Mouse (Mus musculus) CH12.LX (cell line): ENCODE measurements around the gene A430078G23Rik. TPM values are rescaled to one million over a fixed set of nuclear protein-coding genes. Genes with fewer than 3 reads are reported as not detected.

ENCODE experiments used
- DNase-seq: peaks from one replicate; pipeline ENCODE4 v3.0.0-alpha.2; 2013; ENCODE audit errors: extremely low read depth
- H3K27ac ChIP-seq: 2 replicates; pipeline ENCODE4 v1.5.1; 2012; ENCODE audit warnings: low read depth, mild to moderate bottlenecking, control low read depth, moderate library complexity; ENCODE audit not compliant: insufficient read depth
- H3K27me3 ChIP-seq: replicated peaks from 2 replicates; pipeline ENCODE3; 2012; ENCODE audit warnings: inconsistent platforms
- H3K36me3 ChIP-seq, 2 experiments: replicated peaks in 1 of 2; 2 replicates each; pipeline versions ENCODE3 to v1.6.1; 2012; ENCODE audit warnings: inconsistent platforms in 1 of 2, low read length in 1 of 2, mild to moderate bottlenecking in 1 of 2, mixed read lengths in 1 of 2, moderate library complexity in 1 of 2; ENCODE audit not compliant: control insufficient read depth in 1 of 2, insufficient read depth in 1 of 2
- H3K4me1 ChIP-seq, 2 experiments: 2 replicates each; pipeline ENCODE4 v1.6.1; 2012; ENCODE audit warnings: inconsistent platforms in 1 of 2, moderate library complexity in 1 of 2; ENCODE audit not compliant: insufficient read depth in 2 of 2, control insufficient read depth in 1 of 2
- H3K4me2 ChIP-seq: 2 replicates; pipeline ENCODE4 v1.6.1; 2012; ENCODE audit warnings: low read depth, mild to moderate bottlenecking, control low read depth; ENCODE audit not compliant: poor library complexity, insufficient read depth, severe bottlenecking
- H3K4me3 ChIP-seq, 3 experiments: fragments of 150-350 bp in 1 of 3; sonication (generic) in 1 of 3; replicated peaks in 1 of 3; 2 replicates each; pipeline versions ENCODE3 to v1.5.1; 2011 to 2012; ENCODE audit warnings: low read depth in 2 of 3, low read length in 2 of 3, mild to moderate bottlenecking in 2 of 3, moderate library complexity in 2 of 3, control low read depth in 1 of 3, improper control_type of control experiment in 1 of 3, inconsistent platforms in 1 of 3, mixed read lengths in 1 of 3; ENCODE audit not compliant: poor library complexity in 1 of 3
- H3K79me2 ChIP-seq: replicated peaks from 2 replicates; pipeline ENCODE4 v1.6.1; 2012; ENCODE audit warnings: mild to moderate bottlenecking, moderate library complexity; ENCODE audit not compliant: control insufficient read depth, poor library complexity, insufficient read depth, severe bottlenecking; ENCODE audit errors: extremely low read depth
- H3K9ac ChIP-seq: 2 replicates; pipeline ENCODE4 v1.6.1; 2012; ENCODE audit warnings: low read depth, mild to moderate bottlenecking, control low read depth, moderate library complexity; ENCODE audit not compliant: insufficient read depth
- H3K9me3 ChIP-seq: replicated peaks from 2 replicates; pipeline ENCODE3; 2012; ENCODE audit warnings: low read length, inconsistent platforms, mixed read lengths
- BHLHE40 ChIP-seq: IDR thresholded peaks from 2 replicates; pipeline ENCODE4 v1.6.1; 2011; ENCODE audit warnings: mild to moderate bottlenecking, low read depth, low read length, improper control_type of control experiment
- CTCF ChIP-seq, 2 experiments: IDR thresholded peaks in 1 of 2; conservative IDR thresholded peaks in 1 of 2; 2 replicates each; pipeline ENCODE4 v1.5.1; 2011 to 2012; ENCODE audit warnings: low read depth in 2 of 2, low read length in 2 of 2, improper control_type of control experiment in 1 of 2, inconsistent platforms in 1 of 2, mild to moderate bottlenecking in 1 of 2, moderate library complexity in 1 of 2
- E2F4 ChIP-seq: IDR thresholded peaks from 2 replicates; pipeline ENCODE4 v1.6.1; 2011; ENCODE audit warnings: low read depth, low read length, improper control_type of control experiment; ENCODE audit not compliant: insufficient replicate concordance
- ELF1 ChIP-seq: IDR thresholded peaks from 2 replicates; pipeline ENCODE4 v1.6.1; 2014; ENCODE audit warnings: low read depth, mild to moderate bottlenecking, inconsistent platforms, low read length, improper control_type of control experiment
- EP300 ChIP-seq: IDR thresholded peaks from 2 replicates; pipeline ENCODE4 v1.6.1; 2011; ENCODE audit warnings: low read length, improper control_type of control experiment
- ETS1 ChIP-seq: conservative IDR thresholded peaks from 2 replicates; pipeline ENCODE4 v1.6.1; 2012; ENCODE audit warnings: low read depth, mild to moderate bottlenecking, inconsistent platforms, low read length, improper control_type of control experiment, moderate library complexity
- GABPA ChIP-seq: IDR thresholded peaks from 2 replicates; pipeline ENCODE4 v1.6.1; 2012; ENCODE audit warnings: low read depth, low read length, improper control_type of control experiment, inconsistent platforms; ENCODE audit not compliant: insufficient replicate concordance
- HCFC1 ChIP-seq: IDR thresholded peaks from 2 replicates; pipeline ENCODE4 v1.6.1; 2012; ENCODE audit warnings: low read depth, mild to moderate bottlenecking, inconsistent platforms, low read length, improper control_type of control experiment
- JUN ChIP-seq: IDR thresholded peaks from 2 replicates; pipeline ENCODE4 v1.6.1; 2011; ENCODE audit warnings: low read depth, mild to moderate bottlenecking, low read length, improper control_type of control experiment, moderate library complexity; ENCODE audit not compliant: insufficient read depth
- MAZ ChIP-seq: IDR thresholded peaks from 2 replicates; pipeline ENCODE4 v1.6.1; 2012; ENCODE audit warnings: low read depth, mild to moderate bottlenecking, inconsistent platforms, low read length, improper control_type of control experiment, moderate library complexity
- MYC ChIP-seq: IDR thresholded peaks from 2 replicates; pipeline ENCODE4 v1.6.1; 2011; ENCODE audit warnings: low read depth, mild to moderate bottlenecking, improper control_type of control experiment, low read length
- PAX5 ChIP-seq: IDR thresholded peaks from 2 replicates; pipeline ENCODE4 v1.6.1; 2012; ENCODE audit warnings: low read length, inconsistent platforms, mixed read lengths
- POLR2AphosphoS2 ChIP-seq: IDR thresholded peaks from 2 replicates; pipeline ENCODE4 v1.6.1; 2011; ENCODE audit warnings: low read depth, low read length, improper control_type of control experiment
- SIN3A ChIP-seq: IDR thresholded peaks from 2 replicates; pipeline ENCODE4 v1.6.1; 2012; ENCODE audit warnings: low read length, improper control_type of control experiment, inconsistent platforms
- SMC3 ChIP-seq: IDR thresholded peaks from 2 replicates; pipeline ENCODE4 v1.6.1; 2011; ENCODE audit warnings: low read depth, low read length, improper control_type of control experiment
- USF1 ChIP-seq: IDR thresholded peaks from 2 replicates; pipeline ENCODE4 v1.6.1; 2014; ENCODE audit warnings: low read depth, mild to moderate bottlenecking, inconsistent platforms, low read length, improper control_type of control experiment
- USF2 ChIP-seq: conservative IDR thresholded peaks from 2 replicates; pipeline ENCODE4 v1.6.1; 2011; ENCODE audit warnings: low read depth, low read length, improper control_type of control experiment
- ZC3H11A ChIP-seq: IDR thresholded peaks from 2 replicates; pipeline ENCODE4 v1.6.1; 2012; ENCODE audit warnings: low read depth, mild to moderate bottlenecking, inconsistent platforms, low read length, improper control_type of control experiment
- ZMIZ1 ChIP-seq: IDR thresholded peaks from 2 replicates; pipeline ENCODE4 v1.6.1; 2012; ENCODE audit warnings: low read depth, mild to moderate bottlenecking, inconsistent platforms, low read length, improper control_type of control experiment
- dilution Hi-C: fragments of 300-500 bp; cut with MboI; formaldehyde crosslinking; loops from 2 replicates; pipeline ENCODE4 v1.14.3; 2020; ENCODE audit warnings: low sequenced_read_pairs; ENCODE audit not compliant: extremely low pct_unique_long_range_greater_than_20kb, extremely low pct_ligation_motif_present
- in situ Hi-C: fragments of 300-500 bp; cut with MboI; formaldehyde crosslinking; loops from 3 replicates; pipeline ENCODE4 v1.14.3; 2019; ENCODE audit warnings: low sequenced_read_pairs, low pct_ligation_motif_present, low pct_unique_long_range_greater_than_20kb, mixed read lengths
- polyA plus RNA-seq: library from polyadenylated mRNA; unstranded; fragments of >175 nt; gene quantifications from 2 replicates; pipeline ENCODE4 v1.2.1, GENCODE M21; 2012; ENCODE audit warnings: low read depth; ENCODE audit not compliant: insufficient read length
- total RNA-seq, 2 experiments: library from RNA; depleted of rRNA; stranded (reverse); fragments of 300-350 nt in 1 of 2; fragments of >200 nt in 1 of 2; gene quantifications; 2 replicates each; pipeline ENCODE4 v1.2.3; 2012 to 2014

Gene A430078G23Rik
- total and polyA plus RNA-seq, 3 experiments: not detected

DNA sequence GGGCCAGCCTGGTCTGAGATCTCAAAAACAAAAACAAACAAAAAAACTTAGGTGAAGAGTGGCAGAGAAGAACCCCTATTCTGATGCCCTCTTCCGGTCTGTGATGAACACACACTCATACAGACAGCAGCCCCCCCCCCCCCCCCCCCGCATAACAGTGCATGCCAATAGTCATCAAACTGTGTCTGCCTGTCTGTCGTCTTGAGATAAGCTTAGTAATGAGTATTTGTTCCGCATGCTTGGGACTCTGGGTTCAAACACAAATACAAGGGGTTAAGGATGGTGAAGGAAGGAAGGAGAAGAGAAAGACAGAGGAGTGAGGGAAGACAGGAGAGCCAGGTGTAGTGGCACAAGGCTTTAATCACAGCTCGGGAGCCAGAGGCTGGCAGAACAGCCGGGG is 83.3 kb downstream of the A430078G23Rik start:
- Histone ChIP-seq H3K9me3 (no peaks in the 10 kb centered on the region), H3K4me3 (no peak overlapping the region), H3K79me2 (no peaks in the 10 kb centered on the region), H3K9ac (no peak overlapping the region), H3K36me3 (no peaks in the 10 kb centered on the region), H3K4me1 (peaks cover 0 to 2% of the 10 kb centered on the region in 2 experiments; a peak in 1 of 4 replicates), H3K27me3 (no peaks in the 10 kb centered on the region), H3K27ac (no peak overlapping the region), H3K4me2 (no peak overlapping the region)
- in situ Hi-C loops: no loop called here
- no peak for TF ChIP-seq JUN
- no peak for TF ChIP-seq SIN3A
- TF ChIP-seq USF1: no peak
- no peak for TF ChIP-seq ETS1
- TF ChIP-seq USF2: no peak
- TF ChIP-seq PAX5: no peak
- TF ChIP-seq MYC: no peak
- TF ChIP-seq ZMIZ1: no peak
- no peak for TF ChIP-seq ELF1
- TF ChIP-seq HCFC1: no peak
- TF ChIP-seq MAZ: no peak
- no peak for TF ChIP-seq E2F4
- TF ChIP-seq ZC3H11A: no peak
- TF ChIP-seq GABPA: no peak
- TF ChIP-seq POLR2AphosphoS2: no peak
- no peak for TF ChIP-seq EP300
- no peak for TF ChIP-seq BHLHE40
- dilution Hi-C loops: no loop called here
- no peak for DNase-seq

GRCm38 (mm10) chr8:3439510-3439909 is 86.3 kb downstream of the A430078G23Rik start:
- Histone ChIP-seq H3K27me3 (no peaks in the 10 kb centered on the region), H3K9me3 (no peaks in the 10 kb centered on the region), H3K4me2 (no peak overlapping the region), H3K27ac (no peak overlapping the region), H3K4me1 (peaks cover 0 to 8% of the 10 kb centered on the region in 2 experiments; a peak in 2 of 4 replicates), H3K4me3 (no peak overlapping the region), H3K36me3 (no peaks in the 10 kb centered on the region), H3K79me2 (no peaks in the 10 kb centered on the region), H3K9ac (no peak overlapping the region)
- DNase-seq: no peak
- dilution Hi-C loops: no loop called here
- in situ Hi-C loops: no loop called here
- TF ChIP-seq CTCF (conservative IDR thresholded peaks at IDR 0.05 in 1 of 2, IDR thresholded peaks at IDR 0.05 in 1 of 2; ENCODE audit: low read depth in 2 of 2, low read length in 2 of 2) (peak in 1 of 2 experiments; percentile 61; a peak in 3 of 4 replicates), JUN (no peak), SMC3 (peak; percentile 28; the same call in 1 of the 2 replicates)

Other genes with a start within 250 kb of the A430078G23Rik start
- gene Insr, start 73.8 kb upstream of the A430078G23Rik start, total RNA-seq (2012; rRNA removed): 1.6 and 2.1 TPM in 2 replicates
- 3.0 and 3.9 TPM in 2 replicates for gene Insr, start 73.8 kb upstream of the A430078G23Rik start, total RNA-seq (2014; rRNA removed)
- 3.2 and 4.6 TPM in 2 replicates for gene Insr, start 73.8 kb upstream of the A430078G23Rik start, polyA plus RNA-seq
- 0.17 and 0.21 TPM in 2 replicates for gene Arhgef18, start 39.6 kb downstream of the A430078G23Rik start, total RNA-seq (2012; rRNA removed)
- 0.12 TPM in 1 of 2 replicates, not detected in the other for gene Arhgef18, start 39.6 kb downstream of the A430078G23Rik start, total RNA-seq (2014; rRNA removed)
- 0.26 and 0.27 TPM in 2 replicates for gene Arhgef18, start 39.6 kb downstream of the A430078G23Rik start, polyA plus RNA-seq
- 4.9 and 5.9 TPM in 2 replicates for gene Pex11g, start 114.3 kb downstream of the A430078G23Rik start, total RNA-seq (2012; rRNA removed)
- gene Pex11g, start 114.3 kb downstream of the A430078G23Rik start, total RNA-seq (2014; rRNA removed): 1.3 and 2.4 TPM in 2 replicates
- gene Pex11g, start 114.3 kb downstream of the A430078G23Rik start, polyA plus RNA-seq: 1.9 and 2.7 TPM in 2 replicates
- gene Tex45, start 117.4 kb downstream of the A430078G23Rik start, total RNA-seq (2012; rRNA removed): not detected in 2 replicates
- not detected in 2 replicates for gene Tex45, start 117.4 kb downstream of the A430078G23Rik start, total RNA-seq (2014; rRNA removed)
- gene Tex45, start 117.4 kb downstream of the A430078G23Rik start, polyA plus RNA-seq: not detected in 2 replicates
- gene Zfp358, start 139.7 kb downstream of the A430078G23Rik start, total RNA-seq (2012; rRNA removed): 0.25 and 0.64 TPM in 2 replicates
- gene Zfp358, start 139.7 kb downstream of the A430078G23Rik start, total RNA-seq (2014; rRNA removed): 0.54 TPM in 1 of 2 replicates, not detected in the other
- gene Zfp358, start 139.7 kb downstream of the A430078G23Rik start, polyA plus RNA-seq: 0.17 TPM in 1 of 2 replicates, not detected in the other
- 18.1 and 20.5 TPM in 2 replicates for gene Mcoln1, start 147.0 kb downstream of the A430078G23Rik start, total RNA-seq (2012; rRNA removed)
- gene Mcoln1, start 147.0 kb downstream of the A430078G23Rik start, total RNA-seq (2014; rRNA removed): 11.5 and 13.0 TPM in 2 replicates
- gene Mcoln1, start 147.0 kb downstream of the A430078G23Rik start, polyA plus RNA-seq: 26.5 and 28.0 TPM in 2 replicates
- gene Pnpla6, start 162.0 kb downstream of the A430078G23Rik start, total RNA-seq (2012; rRNA removed): 27.7 and 29.6 TPM in 2 replicates
- 12.5 and 13.7 TPM in 2 replicates for gene Pnpla6, start 162.0 kb downstream of the A430078G23Rik start, total RNA-seq (2014; rRNA removed)
- 38.6 and 39.8 TPM in 2 replicates for gene Pnpla6, start 162.0 kb downstream of the A430078G23Rik start, polyA plus RNA-seq
- 0.84 and 1.1 TPM in 2 replicates for gene C330021F23Rik, start 214.6 kb downstream of the A430078G23Rik start, total RNA-seq (2012; rRNA removed)
- gene C330021F23Rik, start 214.6 kb downstream of the A430078G23Rik start, total RNA-seq (2014; rRNA removed): not detected in 2 replicates
- 0.60 and 1.0 TPM in 2 replicates for gene C330021F23Rik, start 214.6 kb downstream of the A430078G23Rik start, polyA plus RNA-seq
- gene Camsap3, start 233.9 kb downstream of the A430078G23Rik start, total RNA-seq (2012; rRNA removed): 0.51 and 0.67 TPM in 2 replicates
- not detected in 2 replicates for gene Camsap3, start 233.9 kb downstream of the A430078G23Rik start, total RNA-seq (2014; rRNA removed)
- 0.36 and 0.50 TPM in 2 replicates for gene Camsap3, start 233.9 kb downstream of the A430078G23Rik start, polyA plus RNA-seq